Comparison of ENCODE assay signal across 20 mouse cellular contexts in the genomic region with DNA sequence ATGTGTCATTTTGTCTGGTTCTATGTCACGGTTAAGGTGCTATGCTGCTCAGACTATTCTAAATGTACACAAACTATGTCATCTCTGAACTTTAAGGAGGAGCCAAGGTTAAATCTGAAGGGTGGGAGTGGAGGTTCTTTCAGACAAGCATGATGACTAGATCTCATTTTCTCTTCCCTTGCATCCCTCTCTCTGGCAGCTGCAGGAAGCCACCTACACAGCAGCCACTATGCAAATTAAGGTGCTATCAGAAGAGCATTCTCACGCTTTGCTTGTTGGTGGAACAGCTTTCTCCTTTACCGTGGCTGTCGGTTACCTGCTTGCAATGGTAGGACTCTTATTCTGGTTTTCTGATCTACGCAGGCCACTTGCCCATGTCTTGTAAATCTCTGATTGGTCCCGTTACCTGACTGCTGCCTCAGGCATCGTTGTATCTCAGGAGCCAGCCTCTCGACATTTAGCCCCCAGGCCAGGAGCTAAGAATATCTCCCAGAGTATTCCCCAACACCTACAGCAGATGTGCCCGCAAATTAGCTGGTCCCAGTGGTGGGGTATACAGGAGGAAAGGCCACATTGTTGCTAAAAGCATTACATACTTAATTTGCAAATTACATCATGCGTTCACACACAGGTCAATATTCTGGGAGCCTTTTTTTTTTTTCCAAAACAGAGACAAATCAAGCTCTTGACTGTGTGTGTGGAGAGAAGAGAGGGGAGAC.
A peak's percentile ranks its signal among the peaks of the same experiment; 100 is the strongest.
DNase-seq lines count a peak whose midpoint lies in the region; ATAC-seq lines count a peak whose summit lies in the region.
"Had no signal": no experiment of that assay in that cellular context is flagged by ENCODE, and none has a peak within 500 bp of the region (broad histone marks: within the 10 kb centered on the region; RNA-seq: fewer than 3 reads in every experiment).

No protein-coding gene starts in this region.

- DNase-seq in left cerebral cortex, adult 11 months (ENCODE audit: low spot score) = peak; percentile 6
- DNase-seq in left cerebral cortex, postnatal 4 days = no peak
- peak; percentile 5 for DNase-seq in A20 (ENCODE audit: low read depth, low spot score)
- peak; percentile 21 for DNase-seq in CD4-positive helper T cell, adult 2 months (ENCODE audit: low read depth, low spot score)
- peak; percentile 12 to 64 for DNase-seq in left cerebral cortex, postnatal 25 days (ENCODE audit: low spot score in 2 of 2)
- no peak for DNase-seq in urinary bladder, postnatal 36 days (ENCODE audit: low spot score in 2 of 2)
- DNase-seq: adrenal gland, postnatal 36 days; cerebellum, adult 2 months; cerebellum, postnatal 36 days; gastrocnemius, adult 2 months; heart, postnatal 10 days; kidney, adult 9 months; kidney, postnatal 4 days; layer of hippocampus, adult 9-11 months; lung, adult 18-20 months; retina, postnatal 1 day; spleen, adult 18-20 months; thymus, adult 18-20 months had no signal

- no peak for ATAC-seq in CD4-positive, CD25-positive, alpha-beta regulatory T cell, adult 4 months
- ATAC-seq: intestine, embryonic 15.5 days had no signal

- intact Hi-C loops in left cerebral cortex, postnatal 4 days (cut with DNase I) = no loop called here
- intact Hi-C loops in left cerebral cortex, postnatal 25 days (cut with DNase I) = no loop called here

Comparison
In these comparisons a context has a peak if more than half of its experiments do, and no peak if none do; other contexts are left out.
1. DNase-seq: peak in left cerebral cortex, adult 11 months (single experiment), A20 (single experiment), CD4-positive helper T cell, adult 2 months (single experiment) and left cerebral cortex, postnatal 25 days (2 of 2); none in left cerebral cortex, postnatal 4 days (single experiment) and urinary bladder, postnatal 36 days (0 of 2).